Mouse (Mus musculus) cortical plate, adult 2 months (tissue): ENCODE measurements around the gene Foxp4. TPM values are rescaled to one million over a fixed set of nuclear protein-coding genes. Genes with fewer than 3 reads are reported as not detected.

Source experiments
- H3K27ac ChIP-seq: fragments of 200-500 bp; 2 replicates; pipeline ENCODE4 v1.5.1; 2012; ENCODE audit warnings: low read length, control low read depth, inconsistent platforms; ENCODE audit not compliant: insufficient read depth
- H3K4me1 ChIP-seq: fragments of 200-500 bp; 2 replicates; pipeline ENCODE4 v1.6.1; 2011; ENCODE audit warnings: low read length; ENCODE audit not compliant: control insufficient read depth, insufficient read depth
- H3K4me3 ChIP-seq: fragments of 200-500 bp; 2 replicates; pipeline ENCODE4 v1.5.1; 2011; ENCODE audit warnings: mild to moderate bottlenecking, low read length, control low read depth; ENCODE audit not compliant: insufficient read depth
- CTCF ChIP-seq: fragments of 200-500 bp; IDR thresholded peaks from 2 replicates; pipeline ENCODE4 v1.5.1; 2011; ENCODE audit warnings: mild to moderate bottlenecking, control low read depth, low read length; ENCODE audit not compliant: insufficient read depth; ENCODE audit errors: extremely low read depth
- POLR2A ChIP-seq: fragments of 200-500 bp; IDR thresholded peaks from 2 replicates; pipeline ENCODE4 v1.6.1; 2011; ENCODE audit warnings: mild to moderate bottlenecking, low read length, control low read depth; ENCODE audit not compliant: insufficient read depth; ENCODE audit errors: extremely low read depth
- polyA plus RNA-seq: library from polyadenylated mRNA; depleted of rRNA; stranded (reverse); fragments of >200 nt; gene quantifications from 2 replicates; pipeline ENCODE4 v1.2.3, GENCODE M21; 2012

Gene Foxp4
- polyA plus RNA-seq, 1 experiment: 48.1 TPM

DNA sequence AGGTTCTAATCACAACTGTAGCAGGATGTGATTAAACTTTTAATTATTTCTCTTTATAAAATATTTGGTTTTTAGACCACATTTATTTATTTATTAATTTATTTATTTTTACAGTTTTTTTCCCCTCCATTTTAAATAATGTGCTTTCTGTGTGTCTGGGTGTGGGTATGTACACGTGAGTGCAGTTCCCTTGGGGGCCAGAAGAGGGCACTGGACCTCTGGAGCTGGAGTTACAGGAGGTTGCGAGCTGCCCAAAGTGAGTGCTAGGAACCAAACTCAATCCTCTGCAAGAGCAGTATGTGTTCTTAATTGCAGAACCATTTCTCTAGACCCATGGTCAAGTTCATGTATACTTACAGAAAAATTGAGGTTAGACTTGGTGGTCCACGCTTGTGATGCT is 81.0 kb downstream of the Foxp4 start:
- Histone ChIP-seq H3K4me1 (no peaks in the 10 kb centered on the region), H3K27ac (no peak overlapping the region), H3K4me3 (no peak overlapping the region)
- TF ChIP-seq POLR2A: no peak
- no peak for TF ChIP-seq CTCF

DNA sequence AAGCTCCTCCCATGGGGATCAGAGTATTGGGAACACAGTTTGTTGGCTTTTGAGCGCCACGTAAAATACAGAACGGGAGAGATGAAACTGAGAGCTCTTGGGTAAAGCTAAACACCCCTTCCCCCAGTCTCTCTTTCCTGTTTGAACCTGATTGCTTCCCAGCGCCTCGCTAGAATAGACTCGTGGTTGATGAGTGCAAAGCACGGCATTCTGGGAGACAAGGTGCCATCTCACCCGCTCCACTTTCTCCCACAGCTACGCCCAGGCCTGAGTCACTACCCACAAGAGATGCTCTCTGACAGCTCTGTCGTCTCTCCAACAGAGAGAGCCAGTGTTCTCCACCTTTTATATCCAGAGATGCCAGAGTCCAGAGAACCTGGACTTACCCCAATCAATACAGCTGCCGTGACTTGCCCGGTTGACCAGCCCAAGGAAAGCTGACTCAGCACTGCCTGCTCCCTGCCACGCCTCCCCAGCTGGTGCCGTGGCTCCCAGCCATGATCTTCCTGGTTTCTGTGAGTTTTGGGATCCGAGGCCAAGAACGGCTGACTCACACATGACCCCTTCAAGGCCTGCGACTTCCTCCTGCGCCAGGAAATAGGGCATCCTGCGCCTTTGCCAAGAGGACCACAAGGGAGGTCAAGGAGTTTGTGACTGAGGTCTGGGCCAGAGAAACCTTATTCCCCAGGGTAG is 82.4 kb downstream of the Foxp4 start:
- H3K4me1 ChIP-seq: no peaks in the 10 kb centered on the region
- no peak overlapping the region for H3K27ac ChIP-seq
- H3K4me3 ChIP-seq: no peak overlapping the region
- no peak for TF ChIP-seq CTCF
- no peak for TF ChIP-seq POLR2A

DNA sequence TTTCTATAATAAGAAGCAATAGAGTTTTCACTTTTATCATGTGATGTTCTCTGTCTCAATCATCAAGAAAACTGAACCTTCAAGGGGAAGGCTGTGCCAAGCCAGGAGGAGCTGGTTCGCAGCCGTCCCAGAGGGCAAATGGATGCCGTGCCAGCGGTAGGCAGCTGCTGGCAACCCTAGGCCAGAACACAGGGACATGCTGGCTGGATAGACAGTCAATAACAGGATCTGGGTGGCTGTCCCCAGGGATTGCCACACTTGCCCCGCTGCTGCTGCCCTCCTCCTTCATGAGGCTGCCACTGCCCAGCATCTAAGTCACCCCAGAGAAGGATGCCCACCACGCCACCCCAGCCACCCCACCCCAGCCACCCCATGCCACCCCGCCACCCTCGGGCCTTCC is 82.9 kb downstream of the Foxp4 start:
- TF ChIP-seq CTCF (no peak), POLR2A (no peak)
- H3K4me1 ChIP-seq: no peaks in the 10 kb centered on the region
- H3K4me3 ChIP-seq: no peak overlapping the region
- H3K27ac ChIP-seq: no peak overlapping the region

DNA sequence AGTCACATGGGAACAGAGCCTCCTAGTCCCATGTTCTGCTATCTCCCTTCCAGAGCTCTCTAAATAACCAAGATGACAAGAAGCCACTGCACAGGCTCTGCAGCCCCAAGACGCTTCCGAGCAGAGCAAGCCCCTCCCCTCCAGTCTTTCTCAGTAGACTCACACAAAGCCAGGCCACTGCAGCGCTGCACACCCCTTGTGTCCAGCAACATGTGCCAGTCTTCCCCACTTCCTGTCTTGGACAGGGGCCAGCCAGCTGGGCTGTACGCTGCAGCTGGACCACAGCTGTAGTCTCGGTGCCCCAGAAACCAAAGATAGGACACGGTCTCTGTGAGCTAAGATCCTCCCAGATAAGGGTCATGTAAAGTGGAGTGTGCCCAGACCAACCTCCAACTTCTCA is 86.6 kb downstream of the Foxp4 start:
- TF ChIP-seq POLR2A: no peak
- no peak for TF ChIP-seq CTCF
- H3K4me3 ChIP-seq: no peak overlapping the region
- no peak overlapping the region for H3K27ac ChIP-seq
- H3K4me1 ChIP-seq: no peaks in the 10 kb centered on the region

DNA sequence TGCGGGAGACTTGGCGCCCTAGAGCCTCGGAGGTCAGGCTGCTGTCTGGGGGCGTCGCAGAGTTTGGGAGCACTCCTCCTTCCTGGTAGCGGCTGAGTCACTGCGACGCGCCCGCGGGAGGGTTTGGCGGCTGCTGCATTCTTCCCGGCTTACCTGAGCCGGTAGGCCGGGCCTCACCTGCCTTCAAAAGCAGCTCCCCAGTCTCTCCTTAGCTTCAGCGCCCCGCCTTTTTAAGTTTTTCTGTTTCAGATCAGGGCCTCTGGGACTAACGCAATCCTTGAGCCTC is 90.0 kb downstream of the Foxp4 start, which contains the start of gene Mdfi:
Gene Mdfi, minus strand, starts transcription at position 210 of the 286 bp plus-strand sequence.
- no peaks in the 10 kb centered on the region for H3K4me1 ChIP-seq
- TF ChIP-seq CTCF: no peak
- no peak for TF ChIP-seq POLR2A
- no peak within 1 kb of the TSS for H3K4me3 ChIP-seq
- H3K27ac ChIP-seq: no peak within 1 kb of the TSS

DNA sequence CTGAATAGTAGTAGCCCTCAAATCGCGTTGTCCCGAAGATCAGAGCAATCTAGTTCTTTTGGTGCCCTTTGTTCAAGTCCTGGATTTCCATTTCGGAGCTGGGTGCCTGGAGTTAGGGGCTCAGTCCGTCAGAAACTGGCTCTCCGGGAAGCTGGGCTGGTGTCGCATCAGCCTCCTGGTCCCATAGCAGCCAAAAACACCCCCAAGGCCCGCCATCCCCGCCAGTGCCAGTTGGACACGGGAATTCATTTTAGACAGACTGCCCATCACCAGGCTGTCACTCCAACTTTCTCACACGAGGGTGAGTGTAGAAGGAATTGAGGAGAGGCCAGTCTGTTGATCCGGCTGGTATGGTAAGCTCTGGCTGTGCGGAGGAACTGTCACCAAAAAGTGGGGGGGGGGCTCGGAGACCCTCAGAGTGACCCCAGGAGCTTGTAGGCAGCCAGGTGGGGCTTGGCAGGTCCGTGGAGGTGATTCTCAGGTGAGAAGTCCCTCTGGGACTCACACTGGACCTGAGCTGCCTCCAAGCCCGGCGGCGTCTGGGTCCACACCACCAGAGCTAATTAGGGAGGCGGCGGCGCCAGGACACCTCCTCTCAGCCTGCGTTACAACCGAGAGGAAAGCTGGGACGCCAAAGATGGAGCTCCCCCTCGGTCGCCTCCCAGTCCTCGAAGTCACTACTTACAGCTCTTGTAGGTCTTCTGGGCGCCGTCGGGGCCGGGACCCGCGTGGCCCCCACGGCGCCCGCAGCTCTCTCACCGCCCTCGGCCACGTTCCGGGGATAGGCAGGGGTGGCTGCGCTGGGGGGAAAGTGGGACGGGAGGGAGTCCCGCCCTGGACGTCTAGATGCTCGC is 90.6 kb downstream of the Foxp4 start:
- Histone ChIP-seq H3K4me1 (no peaks in the 10 kb centered on the region), H3K27ac (no peak overlapping the region), H3K4me3 (no peak overlapping the region)
- TF ChIP-seq CTCF (no peak), POLR2A (no peak)

DNA sequence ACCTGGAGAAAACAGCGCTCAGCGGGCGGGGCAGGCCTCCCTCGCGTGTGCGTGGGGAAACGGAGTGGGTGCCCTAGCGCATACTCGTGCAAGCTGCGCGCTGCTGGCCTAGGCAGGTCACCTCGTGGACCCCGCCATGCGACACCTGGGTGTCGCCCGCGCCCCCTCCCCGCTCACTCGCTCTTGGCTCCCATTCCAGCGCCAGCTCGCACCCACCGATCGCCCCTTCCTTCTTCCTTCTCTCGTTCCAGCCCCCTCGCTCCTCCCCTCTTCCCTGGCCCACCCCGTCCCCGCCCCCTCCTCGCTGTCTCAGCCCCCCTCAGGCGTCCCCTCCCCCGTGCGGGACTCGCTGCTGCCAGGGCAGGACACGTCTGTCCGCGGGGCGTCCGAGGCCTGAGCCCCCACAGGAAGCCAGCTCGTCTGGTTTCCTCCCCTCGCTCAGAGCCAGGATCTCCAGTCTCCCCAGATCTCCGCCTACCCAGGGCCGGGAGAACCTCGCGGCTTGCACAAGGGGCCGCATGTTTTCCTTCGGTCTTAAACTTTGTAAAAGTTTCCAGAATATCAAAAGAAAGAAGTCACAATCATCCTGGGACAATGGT is 91.3 kb downstream of the Foxp4 start:
- H3K27ac ChIP-seq: no peak overlapping the region
- peak overlapping the region; percentile 29; the same call in 1 of the 2 replicates for H3K4me3 ChIP-seq
- H3K4me1 ChIP-seq: no peaks in the 10 kb centered on the region
- no peak for TF ChIP-seq POLR2A
- TF ChIP-seq CTCF: no peak

DNA sequence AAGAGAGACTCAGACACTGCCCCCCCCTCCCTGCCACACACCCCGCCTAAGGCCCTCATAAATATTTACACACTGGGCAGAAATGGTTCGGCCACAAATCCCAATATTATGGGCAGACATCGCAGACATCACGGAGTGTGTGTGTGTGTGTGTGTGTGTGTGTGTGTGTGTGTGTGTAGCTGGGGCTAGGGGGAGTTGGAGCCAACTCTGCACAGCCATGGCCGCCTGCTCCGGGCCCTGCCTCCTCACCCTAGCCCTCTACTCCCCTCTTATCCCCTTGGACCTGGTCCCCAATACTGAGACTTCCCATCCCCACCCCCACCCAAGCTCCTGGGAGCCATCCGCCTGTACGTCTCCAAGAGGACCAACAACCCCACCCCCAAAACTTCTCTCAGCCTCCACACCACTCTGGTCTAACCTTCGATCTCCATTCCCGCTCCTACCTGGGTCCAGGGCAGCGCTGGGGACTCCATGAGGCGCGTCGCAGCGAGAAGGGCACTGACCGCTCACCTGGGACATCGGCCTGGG is 91.9 kb downstream of the Foxp4 start:
- Histone ChIP-seq H3K4me3 (peak overlapping the region; percentile 29; the same call in 1 of the 2 replicates), H3K4me1 (no peaks in the 10 kb centered on the region), H3K27ac (no peak overlapping the region)
- TF ChIP-seq POLR2A: no peak
- TF ChIP-seq CTCF: no peak

DNA sequence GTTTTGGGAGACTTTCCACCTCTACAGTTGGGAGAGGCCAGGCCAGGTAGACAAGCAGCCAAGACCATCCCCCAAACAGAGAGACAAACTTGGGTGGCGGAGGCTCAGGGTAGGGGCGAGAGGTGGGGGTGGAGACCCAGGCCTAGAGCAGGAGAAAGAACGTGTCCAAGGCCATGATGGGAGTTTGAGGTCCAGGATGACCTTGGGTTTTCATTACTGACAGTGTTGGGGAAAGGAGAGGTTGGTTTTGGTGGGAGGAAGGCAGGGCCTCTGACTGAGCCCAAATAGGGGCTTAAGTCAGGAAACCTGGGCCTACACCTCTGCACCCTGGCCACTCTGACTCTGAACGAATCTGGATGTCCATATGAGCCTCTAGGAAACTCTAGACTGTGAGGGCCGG is 92.7 kb downstream of the Foxp4 start:
- Histone ChIP-seq H3K4me3 (no peak overlapping the region), H3K4me1 (no peaks in the 10 kb centered on the region), H3K27ac (no peak overlapping the region)
- no peak for TF ChIP-seq POLR2A
- no peak for TF ChIP-seq CTCF

DNA sequence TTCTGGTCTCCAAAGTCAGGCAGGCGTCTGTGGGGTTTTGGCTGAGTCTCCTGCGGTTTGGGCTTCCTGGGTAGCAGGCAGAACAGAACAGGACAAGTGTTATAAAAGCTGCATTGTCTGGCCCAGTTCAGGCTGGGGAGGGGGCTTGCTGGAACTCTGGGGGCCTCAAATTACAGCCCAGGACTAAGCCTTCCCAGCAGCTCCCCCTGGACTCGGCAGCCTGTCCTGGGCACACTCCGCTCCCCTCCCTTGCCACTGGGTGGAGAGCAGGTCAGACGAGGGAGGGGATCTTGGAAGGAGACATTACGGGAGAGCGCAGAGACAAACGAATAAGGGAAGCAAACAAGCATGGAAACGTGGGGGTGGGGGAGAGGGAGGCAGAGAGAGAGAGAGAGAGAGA is 93.3 kb downstream of the Foxp4 start:
- H3K4me3 ChIP-seq: no peak overlapping the region
- no peaks in the 10 kb centered on the region for H3K4me1 ChIP-seq
- no peak for TF ChIP-seq CTCF
- TF ChIP-seq POLR2A: no peak
- H3K27ac ChIP-seq: no peak overlapping the region
